Mouse (Mus musculus) heart, postnatal 0 days (tissue): ENCODE measurements at regions not wholly inside any gene's neighbourhood (a gene's known extent, or its start where the extent isn't known, plus 50 kb on each side); places are given as distances from the start of the nearest gene placed in this dataset.

ENCODE experiments used
- CTCF ChIP-seq: IDR thresholded peaks from 2 replicates; pipeline ENCODE4 v1.5.1; 2016; ENCODE audit warnings: antibody characterized with exemption, control low read depth, low read depth
- EP300 ChIP-seq: IDR thresholded peaks from 2 replicates; pipeline ENCODE4 v1.6.1; 2016; ENCODE audit warnings: antibody characterized with exemption, low read depth

DNA sequence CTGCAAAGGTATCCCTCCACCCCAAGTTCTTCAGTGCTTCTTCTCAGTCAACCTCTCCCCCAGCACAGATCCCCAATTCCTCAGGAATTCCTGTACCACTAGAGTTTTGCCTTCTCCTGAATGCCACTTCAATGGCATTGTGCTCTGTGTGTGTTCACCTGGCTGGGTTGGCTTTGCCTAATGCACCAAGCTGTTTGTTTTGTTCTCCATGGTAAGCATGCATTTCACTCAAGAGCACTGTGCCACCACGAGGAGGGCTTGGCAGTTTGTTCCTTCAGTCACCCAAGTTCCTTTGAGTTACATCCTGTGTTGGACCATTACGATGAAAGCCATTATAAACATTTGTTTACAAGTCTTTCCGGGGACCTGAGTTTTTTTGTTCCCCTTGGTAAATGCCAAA is 84.5 kb downstream of the Zfp36l1 start:
- TF ChIP-seq EP300 (no peak), CTCF (no peak)
